Mouse (Mus musculus): ENCODE measurements around the gene Zfyve27. TPM values are rescaled to one million over a fixed set of nuclear protein-coding genes. Genes with fewer than 3 reads are reported as not detected.
A peak's percentile ranks its signal among the peaks of the same experiment; 100 is the strongest.

Zfyve27 gene
- polyA plus RNA-seq (2012; ENCODE audit: insufficient read depth, insufficient read length, missing spikeins) = 11.3 and 12.7 TPM in 2 replicates

DNA sequence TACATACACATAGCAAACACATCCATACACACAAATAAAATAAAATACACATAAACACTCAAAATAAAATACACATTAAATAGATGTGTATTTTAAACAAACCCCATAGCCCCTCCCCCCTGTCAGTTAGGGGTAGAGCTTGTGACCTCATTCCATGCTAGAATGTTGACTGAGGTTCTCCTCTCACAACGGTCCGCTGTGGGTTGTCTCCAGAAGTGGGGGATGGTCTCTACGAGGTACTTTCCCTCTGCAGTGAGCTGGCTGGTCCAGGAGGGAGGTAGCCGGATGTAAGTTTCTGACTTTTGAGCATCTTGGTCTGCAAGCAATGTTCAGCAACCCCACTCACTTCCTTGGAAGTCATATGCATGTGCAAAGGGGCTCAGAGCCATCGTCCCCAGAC is at the start of gene Zfyve27:
Gene Zfyve27 (plus strand): TSS at position 188 of the 400 bp plus-strand sequence.
- Histone ChIP-seq H3K4me3 (ENCODE audit: insufficient read depth, low read depth, low read length) (no peak within 1 kb of the TSS), H3K27ac (replicated peaks; ENCODE audit: low read depth, low read length) (no peak within 1 kb of the TSS), H3K4me1 (ENCODE audit: control insufficient read depth, insufficient read depth, insufficient read length, low read length) (no peaks in the 10 kb centered on the region)

GRCm38 (mm10) chr19:42115783-42116335 is 47.9 kb upstream of the Zfyve27 start:
- Histone ChIP-seq H3K27ac (replicated peaks; ENCODE audit: low read depth, low read length) (no peak overlapping the region), H3K4me1 (ENCODE audit: control insufficient read depth, insufficient read depth, insufficient read length, low read length) (0 out of 2 replicates have a peak, but pooled peaks cover 2% of the 10 kb centered on the region)

GRCm38 (mm10) chr19:42118142-42118541 is 45.6 kb upstream of the Zfyve27 start:
- Histone ChIP-seq H3K27ac (replicated peaks; ENCODE audit: low read depth, low read length) (no peak overlapping the region), H3K4me1 (ENCODE audit: control insufficient read depth, insufficient read depth, insufficient read length, low read length) (no peaks in the 10 kb centered on the region), H3K4me3 (ENCODE audit: insufficient read depth, low read depth, low read length) (no peak overlapping the region)

More at GRCm38 (mm10) chr19:42115783-42116335, 47.9 kb upstream of the Zfyve27 start:
- H3K4me3 ChIP-seq (ENCODE audit: insufficient read depth, low read depth, low read length) = no peak overlapping the region

GRCm38 (mm10) chr19:42118596-42118995 is 45.2 kb upstream of the Zfyve27 start:
- Histone ChIP-seq H3K27ac (replicated peaks; ENCODE audit: low read depth, low read length) (no peak overlapping the region), H3K4me3 (ENCODE audit: insufficient read depth, low read depth, low read length) (no peak overlapping the region), H3K4me1 (ENCODE audit: control insufficient read depth, insufficient read depth, insufficient read length, low read length) (no peaks in the 10 kb centered on the region)

GRCm38 (mm10) chr19:42120451-42120850 is 43.3 kb upstream of the Zfyve27 start:
- Histone ChIP-seq H3K4me3 (ENCODE audit: insufficient read depth, low read depth, low read length) (no peak overlapping the region), H3K27ac (replicated peaks; ENCODE audit: low read depth, low read length) (no peak overlapping the region), H3K4me1 (ENCODE audit: control insufficient read depth, insufficient read depth, insufficient read length, low read length) (no peaks in the 10 kb centered on the region)

GRCm38 (mm10) chr19:42124684-42125083 is 39.1 kb upstream of the Zfyve27 start:
- Histone ChIP-seq H3K4me1 (ENCODE audit: control insufficient read depth, insufficient read depth, insufficient read length, low read length) (peaks cover 4% of the 10 kb centered on the region; the same call in 1 of the 2 replicates), H3K4me3 (ENCODE audit: insufficient read depth, low read depth, low read length) (no peak overlapping the region)

GRCm38 (mm10) chr19:42125501-42126218 is 38.1 kb upstream of the Zfyve27 start:
- no peak overlapping the region for H3K4me3 ChIP-seq (ENCODE audit: insufficient read depth, low read depth, low read length)
- peaks cover 4% of the 10 kb centered on the region; the same call in 1 of the 2 replicates for H3K4me1 ChIP-seq (ENCODE audit: control insufficient read depth, insufficient read depth, insufficient read length, low read length)
- no peak overlapping the region for H3K27ac ChIP-seq (replicated peaks; ENCODE audit: low read depth, low read length)

More at GRCm38 (mm10) chr19:42124684-42125083, 39.1 kb upstream of the Zfyve27 start:
- no peak overlapping the region for H3K27ac ChIP-seq (replicated peaks; ENCODE audit: low read depth, low read length)

GRCm38 (mm10) chr19:42126219-42126605 is 37.5 kb upstream of the Zfyve27 start:
- peaks cover 6% of the 10 kb centered on the region; the same call in 1 of the 2 replicates for H3K4me1 ChIP-seq (ENCODE audit: control insufficient read depth, insufficient read depth, insufficient read length, low read length)
- H3K27ac ChIP-seq (replicated peaks; ENCODE audit: low read depth, low read length) = no peak overlapping the region
- no peak overlapping the region for H3K4me3 ChIP-seq (ENCODE audit: insufficient read depth, low read depth, low read length)

DNA sequence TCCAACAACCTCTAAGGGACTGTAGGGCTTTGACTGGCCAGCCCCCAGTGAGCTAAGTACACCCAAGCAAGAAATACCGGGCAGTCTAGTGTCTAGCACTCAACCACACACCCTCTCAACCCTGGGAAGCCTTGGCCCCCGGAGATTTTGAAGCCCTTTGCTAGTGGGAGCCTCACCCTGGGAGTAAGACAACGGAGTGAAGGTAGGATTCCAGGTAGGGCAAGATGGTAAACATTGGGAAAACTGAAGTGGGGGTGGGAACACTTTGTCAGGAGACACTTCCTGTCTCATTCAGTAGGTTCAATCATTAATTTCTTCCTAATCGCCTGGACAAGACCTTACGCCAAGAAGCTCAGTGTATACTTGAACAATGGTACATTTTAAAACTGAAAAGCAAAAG is 36.7 kb upstream of the Zfyve27 start:
- peaks cover 6% of the 10 kb centered on the region; the same call in 1 of the 2 replicates for H3K4me1 ChIP-seq (ENCODE audit: control insufficient read depth, insufficient read depth, insufficient read length, low read length)
- H3K4me3 ChIP-seq (ENCODE audit: insufficient read depth, low read depth, low read length) = no peak overlapping the region
- H3K27ac ChIP-seq (replicated peaks; ENCODE audit: low read depth, low read length) = no peak overlapping the region

GRCm38 (mm10) chr19:42128052-42128740 is 35.6 kb upstream of the Zfyve27 start:
- H3K27ac ChIP-seq (replicated peaks; ENCODE audit: low read depth, low read length) = peak overlapping the region; percentile 61; the same call in 1 of the 2 replicates
- peaks cover 6% of the 10 kb centered on the region; the same call in 1 of the 2 replicates for H3K4me1 ChIP-seq (ENCODE audit: control insufficient read depth, insufficient read depth, insufficient read length, low read length)
- peak overlapping the region; percentile 77 for H3K4me3 ChIP-seq (ENCODE audit: insufficient read depth, low read depth, low read length)

- Histone ChIP-seq H3K27ac (replicated peaks; ENCODE audit: low read depth, low read length) (peak within 1 kb of the TSS; percentile 91), H3K4me1 (ENCODE audit: control insufficient read depth, insufficient read depth, insufficient read length, low read length) (peaks cover 6% of the 10 kb centered on the region; the same call in 1 of the 2 replicates), H3K4me3 (ENCODE audit: insufficient read depth, low read depth, low read length) (peak within 1 kb of the TSS; percentile 77)
These were observed 34.8 kb upstream of the Zfyve27 start, which contains the start of gene Avpi1 for GRCm38 (mm10) chr19:42128787-42129508. Avpi1 (minus strand) TSS chr19:42129059.

- Histone ChIP-seq H3K4me1 (ENCODE audit: control insufficient read depth, insufficient read depth, insufficient read length, low read length) (peaks cover 6% of the 10 kb centered on the region; the same call in 1 of the 2 replicates), H3K27ac (replicated peaks; ENCODE audit: low read depth, low read length) (peak overlapping the region; percentile 91), H3K4me3 (ENCODE audit: insufficient read depth, low read depth, low read length) (peak overlapping the region; percentile 77)
These were observed 34.0 kb upstream of the Zfyve27 start for GRCm38 (mm10) chr19:42129509-42130293.

DNA sequence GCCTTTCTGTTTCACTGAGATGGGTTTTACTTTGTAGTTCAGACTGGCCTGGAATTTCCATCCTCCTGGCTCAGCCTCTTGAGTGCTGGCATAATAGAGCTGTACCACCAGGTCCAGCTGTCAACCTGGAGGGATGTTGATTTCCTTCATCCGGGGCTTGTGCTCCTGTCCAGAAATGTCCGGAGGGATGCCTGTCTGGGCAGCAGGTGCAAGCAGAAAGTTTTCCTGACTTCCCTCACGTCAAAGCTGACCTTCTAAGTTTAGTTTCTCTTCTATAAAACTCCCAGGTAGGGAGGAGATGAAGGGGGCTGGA is 33.5 kb upstream of the Zfyve27 start:
- H3K4me3 ChIP-seq (ENCODE audit: insufficient read depth, low read depth, low read length) = no peak overlapping the region
- peaks cover 6% of the 10 kb centered on the region; the same call in 1 of the 2 replicates for H3K4me1 ChIP-seq (ENCODE audit: control insufficient read depth, insufficient read depth, insufficient read length, low read length)
- peak overlapping the region; percentile 91 for H3K27ac ChIP-seq (replicated peaks; ENCODE audit: low read depth, low read length)

DNA sequence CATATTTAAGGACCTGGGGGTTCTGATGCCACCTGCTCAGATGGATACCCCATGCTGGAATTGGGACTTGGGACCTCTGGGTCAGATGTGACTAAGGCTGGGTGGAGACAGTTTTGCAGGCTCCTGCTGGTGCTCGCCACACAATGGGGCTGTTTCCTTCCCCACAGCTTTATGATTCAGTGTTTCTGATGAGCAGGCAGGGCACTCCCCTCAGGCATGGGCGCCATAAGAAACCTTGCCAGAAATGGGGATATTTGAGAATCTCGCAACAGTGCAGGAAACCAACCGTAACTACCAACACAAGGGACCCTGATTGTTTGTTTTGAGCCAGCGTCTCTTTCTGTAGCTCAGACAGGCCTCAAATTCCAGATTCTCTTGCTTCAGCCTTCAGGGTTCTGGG is 32.6 kb upstream of the Zfyve27 start:
- Histone ChIP-seq H3K27ac (replicated peaks; ENCODE audit: low read depth, low read length) (peak overlapping the region; percentile 78), H3K4me3 (ENCODE audit: insufficient read depth, low read depth, low read length) (no peak overlapping the region), H3K4me1 (ENCODE audit: control insufficient read depth, insufficient read depth, insufficient read length, low read length) (peaks cover 6% of the 10 kb centered on the region; the same call in 1 of the 2 replicates)

All from brown adipose tissue, adult 24 weeks (tissue).